Mouse (Mus musculus): ENCODE measurements at regions not wholly inside any gene's neighbourhood (a gene's known extent, or its start where the extent isn't known, plus 50 kb on each side); places are given as distances from the start of the nearest gene placed in this dataset.

DNA sequence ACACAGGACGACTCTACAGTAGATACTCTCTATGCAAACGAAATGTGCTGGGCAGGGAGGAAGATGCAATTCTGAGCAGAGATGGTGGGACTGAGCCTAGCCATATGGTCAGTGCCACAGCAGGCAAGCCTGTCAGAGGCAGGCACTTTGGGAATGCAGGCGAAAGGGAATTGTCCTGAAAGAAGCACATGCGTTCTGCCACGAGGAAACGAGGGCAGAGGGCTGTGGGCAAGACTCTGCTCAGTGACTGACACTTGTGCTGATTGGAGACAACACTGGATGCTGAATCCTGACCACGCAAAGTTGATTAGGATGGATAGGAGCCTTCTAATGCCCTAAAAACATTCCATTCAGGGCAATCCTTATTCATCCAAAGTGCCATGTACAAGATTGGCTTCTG lies 350.5 kb upstream of the Fam92a start:
- ATAC-seq = no peak

- ATAC-seq = no peak
Observed at GRCm38 (mm10) chr4:12521246-12521645, 349.4 kb upstream of the Fam92a start.

DNA sequence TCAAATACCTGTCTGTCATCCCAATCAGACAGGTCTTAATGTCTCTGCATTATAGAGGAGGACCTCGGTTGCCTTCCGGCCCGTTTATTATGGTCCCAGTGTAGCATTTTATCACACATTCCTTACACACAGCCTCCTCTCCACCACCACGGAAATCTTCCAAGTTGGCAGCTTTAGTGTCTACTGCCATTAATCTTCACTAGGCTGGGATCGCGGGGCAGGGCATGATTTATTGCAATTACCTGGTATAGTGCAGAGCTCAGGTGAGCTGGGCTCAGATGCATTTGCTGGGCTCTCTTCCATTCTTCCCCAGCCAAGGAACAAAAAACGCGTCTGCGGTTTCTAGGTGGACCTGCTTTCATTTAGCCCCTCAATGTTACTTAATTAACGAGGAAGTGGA lies 344.7 kb upstream of the Fam92a start:
- ATAC-seq = no peak

GRCm38 (mm10) chr4:12511656-12512385 lies 340.0 kb upstream of the Fam92a start:
- ATAC-seq = no peak

DNA sequence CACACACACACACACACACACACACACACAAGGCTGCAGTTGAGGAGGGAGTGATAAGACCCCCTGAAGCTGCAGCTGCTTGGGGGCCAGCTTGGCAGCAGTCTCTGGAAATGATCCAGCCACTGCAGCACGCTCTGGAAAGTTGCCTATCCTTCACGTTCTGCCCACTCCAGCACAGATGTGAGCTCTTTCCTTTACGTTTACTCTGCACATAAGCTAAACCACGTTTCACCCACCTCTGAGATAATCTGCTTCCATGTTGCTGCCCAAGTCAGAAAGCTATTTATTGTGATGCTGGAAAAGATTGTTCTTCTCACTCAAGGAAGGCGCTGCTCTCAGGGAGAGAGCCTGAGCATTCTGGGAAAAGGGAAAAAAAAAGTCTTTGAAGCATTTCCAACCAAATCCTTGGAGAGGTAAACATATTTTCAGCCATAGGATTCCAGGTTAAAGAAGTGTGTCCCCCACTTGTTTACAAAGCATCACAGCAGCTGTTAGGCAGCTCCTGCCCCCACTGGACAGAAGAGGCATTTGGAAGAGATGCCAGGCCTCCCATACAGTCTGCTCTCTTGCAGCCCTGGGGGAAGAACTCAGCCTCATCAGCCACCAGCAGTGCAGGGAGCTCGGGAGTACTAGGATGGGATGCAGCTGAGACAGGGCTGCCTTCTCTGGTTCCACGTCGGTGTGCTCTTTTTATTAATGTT lies 335.2 kb upstream of the Fam92a start:
- no peak for ATAC-seq

- no peak for ATAC-seq
Observed at GRCm38 (mm10) chr4:12501086-12501485, 329.3 kb upstream of the Fam92a start.

DNA sequence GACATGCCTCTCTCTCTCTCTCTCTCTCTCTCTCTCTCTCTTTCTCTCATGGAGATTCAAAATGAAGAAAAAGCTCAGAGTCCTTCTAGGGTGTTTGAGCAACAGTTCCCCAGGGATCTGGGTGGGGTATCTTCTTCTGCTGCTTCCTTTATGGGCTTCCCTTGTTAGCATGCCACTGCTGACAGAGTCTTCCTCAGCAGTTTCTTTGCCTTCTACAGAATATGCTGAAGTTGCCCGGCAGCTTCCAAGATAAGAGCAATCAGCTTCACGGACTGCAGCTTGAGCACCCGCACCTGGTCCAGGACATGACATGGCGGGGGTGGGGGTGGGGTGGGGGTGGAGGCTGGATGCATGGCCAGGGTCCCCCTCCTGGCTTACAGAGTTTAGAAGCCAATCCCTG lies 326.6 kb upstream of the Fam92a start:
- ATAC-seq = no peak

GRCm38 (mm10) chr4:12492468-12492867 lies 320.7 kb upstream of the Fam92a start:
- ATAC-seq = no peak

GRCm38 (mm10) chr4:12491306-12491705 lies 319.5 kb upstream of the Fam92a start:
- ATAC-seq = no peak

DNA sequence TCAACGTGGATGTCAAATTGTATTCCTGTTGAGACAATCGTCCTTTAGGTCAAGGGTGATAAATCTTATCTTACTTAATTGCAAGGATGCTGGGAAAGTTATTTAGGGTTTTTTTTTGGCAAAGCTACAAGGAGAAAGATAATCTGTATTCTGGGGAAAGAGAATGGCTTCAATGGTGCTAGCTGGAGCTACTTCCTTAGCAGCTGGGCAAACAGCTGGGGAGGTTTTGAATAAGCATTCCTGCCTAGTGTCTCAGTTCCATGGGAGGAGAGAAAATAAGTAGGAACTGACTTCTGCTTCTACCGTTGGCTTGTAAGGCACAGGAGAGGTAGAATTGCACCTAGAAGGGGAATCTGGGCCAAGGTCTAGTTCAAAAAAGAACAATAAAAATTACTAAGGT lies 318.3 kb upstream of the Fam92a start:
- no peak for ATAC-seq

DNA sequence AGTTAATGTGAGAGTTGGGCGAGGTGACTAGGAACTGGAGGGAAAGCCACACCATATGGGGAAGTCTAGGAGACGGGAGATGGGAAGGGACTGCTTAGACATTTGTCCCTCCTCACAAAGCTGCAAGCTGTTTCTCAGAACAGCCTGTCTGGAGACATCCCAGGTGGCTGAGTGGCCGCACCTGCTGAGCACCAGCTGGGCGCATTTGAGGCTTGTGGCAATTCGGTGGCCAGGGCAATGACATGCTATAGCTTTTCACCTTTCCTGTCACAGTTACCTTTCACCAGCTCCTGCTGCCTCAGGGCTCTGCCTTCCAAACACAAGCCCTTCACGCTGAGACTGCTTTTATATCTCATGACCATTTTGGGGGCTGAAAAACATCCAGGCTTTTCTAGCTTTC lies 317.5 kb upstream of the Fam92a start:
- ATAC-seq = no peak

DNA sequence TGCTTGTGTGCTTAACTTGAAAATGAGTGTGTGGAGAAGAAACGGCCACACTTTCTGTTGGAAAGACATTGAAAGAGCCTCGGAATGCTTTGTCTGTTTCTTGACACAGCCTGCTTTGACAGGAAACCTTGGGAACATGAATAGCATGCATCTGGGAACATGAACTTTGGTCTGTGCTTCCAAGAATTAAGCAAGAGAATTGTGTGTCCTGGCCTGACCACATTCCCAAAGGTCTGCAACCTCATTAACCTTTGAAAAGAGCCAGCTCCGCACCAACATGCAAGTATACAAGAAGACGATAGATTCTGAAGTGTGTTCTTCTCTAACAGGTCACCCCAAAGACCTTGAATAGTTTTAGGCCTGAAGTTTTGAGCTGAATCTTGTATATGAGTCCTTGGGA lies 309.7 kb upstream of the Fam92a start:
- no peak for ATAC-seq

DNA sequence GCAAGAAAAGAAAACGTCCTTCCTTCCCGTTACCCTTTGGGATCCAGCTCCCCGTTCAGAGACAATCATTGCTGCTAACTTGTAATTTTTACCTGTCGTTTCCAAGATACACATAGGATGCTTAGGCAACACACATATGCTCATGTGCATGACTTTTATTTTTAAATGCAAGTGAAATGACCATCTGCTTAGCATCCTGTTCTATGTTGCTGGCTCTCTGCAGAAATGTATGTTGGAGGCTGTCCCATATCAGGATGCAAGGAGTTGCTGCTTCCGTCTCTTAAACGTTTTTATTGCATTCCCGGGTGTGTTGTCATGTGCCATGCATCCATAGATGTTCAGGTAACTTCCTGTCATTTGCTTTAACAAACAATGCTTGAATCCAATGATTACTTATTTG lies 304.9 kb upstream of the Fam92a start:
- ATAC-seq = no peak

DNA sequence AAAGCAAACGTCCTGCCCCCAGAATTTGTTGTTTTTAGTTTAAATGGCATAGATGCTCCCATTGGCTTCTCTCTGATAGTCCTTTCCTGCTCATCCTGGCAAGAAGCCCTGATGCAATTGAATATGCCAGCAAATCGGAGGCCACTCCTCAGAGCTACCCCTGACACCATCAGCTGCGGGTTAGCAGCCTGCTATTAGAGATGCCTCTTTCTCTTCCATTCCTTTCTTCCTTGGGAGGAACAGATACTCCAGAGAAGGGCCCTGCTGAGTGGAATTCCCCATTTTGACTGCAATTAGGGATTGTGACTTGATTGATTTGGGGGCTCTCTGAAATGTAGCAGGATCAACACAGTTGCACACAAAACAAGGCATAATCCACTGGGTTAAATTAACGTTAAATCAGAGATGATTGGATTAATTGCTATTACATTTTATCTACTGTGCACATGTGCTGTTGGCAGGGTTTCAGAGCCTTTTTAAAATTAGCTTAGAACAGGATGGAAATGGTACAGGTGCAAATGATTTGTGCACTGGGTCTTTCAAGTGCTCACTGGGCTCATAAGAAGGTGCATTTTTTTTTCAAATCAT lies 303.3 kb upstream of the Fam92a start:
- no peak for ATAC-seq

GRCm38 (mm10) chr4:12474421-12474820 lies 302.6 kb upstream of the Fam92a start:
- ATAC-seq = no peak

DNA sequence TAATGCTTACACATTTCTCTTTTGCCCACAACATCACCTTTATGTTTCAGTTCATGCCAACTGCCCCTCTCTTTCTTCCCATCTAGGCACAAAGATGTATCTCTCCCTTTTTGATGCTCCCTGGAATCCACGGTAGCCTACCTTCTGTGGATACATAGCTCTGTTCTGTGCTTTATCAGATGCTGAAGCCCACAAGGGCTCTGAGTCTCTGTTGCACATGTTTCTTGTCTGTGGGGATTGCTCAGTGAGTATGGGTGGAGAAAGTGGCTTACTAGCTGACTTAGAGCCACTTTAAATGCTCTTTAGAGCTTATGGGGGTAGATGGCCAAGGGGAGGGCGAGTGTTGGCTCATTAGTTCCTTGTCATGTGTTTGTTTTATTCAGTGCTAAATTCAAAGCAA lies 289.9 kb upstream of the Fam92a start:
- ATAC-seq = no peak

DNA sequence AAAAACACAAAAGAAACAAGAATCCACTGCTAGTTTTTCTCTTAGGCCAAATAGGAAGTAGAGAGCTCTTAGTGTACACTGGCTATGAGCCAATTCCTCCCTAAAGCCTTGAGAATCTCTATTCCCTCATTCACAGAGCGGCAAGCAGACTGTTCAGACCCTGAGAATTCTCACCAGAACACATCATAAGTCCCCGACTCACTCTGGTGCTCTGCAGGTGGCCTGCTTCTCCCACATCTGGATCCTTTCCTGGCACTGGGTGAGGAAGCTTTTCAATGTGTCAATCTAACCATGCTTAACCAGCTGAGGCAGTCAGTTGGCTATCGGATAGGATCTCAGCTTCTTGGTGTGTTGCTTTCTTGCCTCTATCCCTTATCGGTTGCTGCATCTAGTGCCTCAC lies 289.4 kb upstream of the Fam92a start:
- no peak for ATAC-seq

- no peak for ATAC-seq
Observed at GRCm38 (mm10) chr4:12457978-12458597, 286.3 kb upstream of the Fam92a start.

GRCm38 (mm10) chr4:12452086-12452485 lies 280.3 kb upstream of the Fam92a start:
- ATAC-seq = no peak

DNA sequence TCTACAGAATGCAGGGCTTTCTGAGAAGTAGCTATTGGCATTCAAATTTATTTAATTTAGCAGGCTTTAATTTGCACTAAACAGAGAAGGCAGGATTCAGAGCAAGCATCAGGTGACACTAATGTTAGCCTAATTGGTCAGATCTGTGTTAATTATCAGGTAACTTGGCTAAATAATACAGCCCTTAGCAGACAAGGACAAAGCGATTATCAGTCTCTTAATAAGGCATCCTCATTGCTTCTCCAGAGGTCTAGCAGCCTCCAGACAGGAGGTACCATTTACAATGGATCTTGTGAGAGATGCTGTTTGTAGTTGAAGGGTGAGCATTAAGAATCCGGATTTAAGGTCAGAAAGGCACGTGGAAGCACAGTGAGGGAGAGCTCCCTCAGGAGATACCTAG lies 253.7 kb upstream of the Fam92a start:
- ATAC-seq = no peak

GRCm38 (mm10) chr4:12421628-12422319 lies 250.0 kb upstream of the Fam92a start:
- no peak for ATAC-seq

DNA sequence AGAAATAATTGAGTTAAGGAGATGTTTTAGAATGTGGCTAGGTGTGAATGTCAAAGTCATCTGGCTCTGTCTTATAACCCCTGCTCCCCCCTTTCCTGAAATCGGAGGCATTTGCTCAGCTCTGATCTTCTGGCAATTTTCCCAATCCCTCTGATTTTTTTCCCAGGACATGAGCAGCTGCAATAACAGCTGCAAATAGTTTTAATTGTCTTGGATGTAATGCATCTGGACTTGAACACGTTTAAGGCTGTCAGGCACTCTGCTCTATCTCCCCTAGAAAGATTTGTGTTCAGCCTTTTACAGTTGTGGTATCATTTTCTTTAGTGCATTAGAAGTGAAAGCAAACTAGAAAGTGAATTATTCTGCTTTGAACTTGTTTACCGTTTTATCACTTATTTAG lies 246.3 kb upstream of the Fam92a start:
- ATAC-seq = no peak

- ATAC-seq = no peak
Observed at GRCm38 (mm10) chr4:12395344-12395743, 223.5 kb upstream of the Fam92a start.

All from activated CD4-positive, CD25-positive, alpha-beta regulatory T cell, adult 4 months (primary cell).